Mouse (Mus musculus) midbrain, embryonic 16.5 days (tissue): ENCODE results near the gene Prkaca. TPM values are rescaled to one million over a fixed set of nuclear protein-coding genes. Genes with fewer than 3 reads are reported as not detected.

ENCODE experiments used
- ATAC-seq: fragments of 200-750 bp; cut with Nextera tagmentation; 2 replicates; pipeline ENCODE4 v1.8.0; 2017; ENCODE audit warnings: moderate TSS enrichment
- H3K27ac ChIP-seq: fragments of 300-500 bp; sonication (generic); 2 replicates; pipeline ENCODE4 v1.5.1; 2014; ENCODE audit warnings: mild to moderate bottlenecking, low read length, mixed read lengths
- H3K27me3 ChIP-seq: fragments of 300-500 bp; sonication (generic); 2 replicates; pipeline ENCODE4 v1.6.1; 2014; ENCODE audit warnings: low read depth, low read length, mixed read lengths; ENCODE audit not compliant: control insufficient read depth, insufficient read depth
- H3K36me3 ChIP-seq: fragments of 300-500 bp; sonication (generic); 2 replicates; pipeline ENCODE4 v1.6.1; 2014; ENCODE audit warnings: mild to moderate bottlenecking, low read length, moderate library complexity, mixed read lengths; ENCODE audit not compliant: control insufficient read depth, insufficient read depth
- H3K4me1 ChIP-seq: fragments of 300-500 bp; sonication (generic); 2 replicates; pipeline ENCODE4 v1.6.1; 2014; ENCODE audit warnings: mild to moderate bottlenecking, low read length, mixed read lengths; ENCODE audit not compliant: control insufficient read depth, insufficient read depth
- H3K4me2 ChIP-seq: fragments of 300-500 bp; sonication (generic); 2 replicates; pipeline ENCODE4 v1.6.1; 2014; ENCODE audit warnings: mild to moderate bottlenecking, low read length, mixed read lengths
- H3K4me3 ChIP-seq: fragments of 300-500 bp; sonication (generic); 2 replicates; pipeline ENCODE4 v1.5.1; 2014; ENCODE audit warnings: low read depth, mild to moderate bottlenecking, low read length, moderate library complexity, mixed read lengths
- H3K9ac ChIP-seq: fragments of 300-500 bp; sonication (generic); 2 replicates; pipeline ENCODE4 v1.6.1; 2014; ENCODE audit warnings: low read depth, low read length, mixed read lengths
- H3K9me3 ChIP-seq: fragments of 300-500 bp; sonication (generic); replicated peaks from 2 replicates; pipeline ENCODE4 v1.6.1; 2014; ENCODE audit warnings: mild to moderate bottlenecking, low read length, mixed read lengths; ENCODE audit not compliant: control insufficient read depth, poor library complexity, severe bottlenecking
- WGBS: fragments of 180-500 bp; shearing (Covaris S2); extraction: QIAGEN DNeasy Blood & Tissue Kit; methylation state at CpG from one replicate; pipeline ENCODE4 v1.1.7; 2014; 5-methylcytosine and 5-hydroxymethylcytosine counted together
- polyA plus RNA-seq: library from polyadenylated mRNA; unstranded; fragments of >200 nt; fragmentation: Nextera tagmentation; extraction: Ambion mirVana; gene quantifications from 2 replicates; pipeline ENCODE4 v1.2.1, GENCODE M21; 2015

The Prkaca gene
- polyA plus RNA-seq, 1 experiment from 2014 or later, result 231 TPM

GRCm38 (mm10) chr8:83997511-83998141 is 24.8 kb downstream of the Prkaca start, which contains the start of gene Samd1:
Gene Samd1, plus strand, starts transcription at chr8:83997672.
- peaks cover 12% of the 10 kb centered on the region; the same call in 1 of the 2 replicates for H3K27me3 ChIP-seq
- H3K27ac ChIP-seq, result peak within 1 kb of the TSS; percentile 91
- peak within 1 kb of the TSS; percentile 89 for H3K4me2 ChIP-seq
- peaks cover 16% of the 10 kb centered on the region for H3K4me1 ChIP-seq
- 0 out of 2 replicates have a peak, but pooled peaks have one; percentile 7 for ATAC-seq
- peak within 1 kb of the TSS; percentile 77 for H3K4me3 ChIP-seq
- WGBS, result 0% methylated on average over 39 of the region's 112 CpGs
- no peaks in the 10 kb centered on the region for H3K9me3 ChIP-seq
- H3K9ac ChIP-seq, result peak within 1 kb of the TSS; percentile 80
- H3K36me3 ChIP-seq, result 0 out of 2 replicates have a peak, but pooled peaks cover 3% of the 10 kb centered on the region

GRCm38 (mm10) chr8:83998231-83999056 is 25.7 kb downstream of the Prkaca start:
- Histone ChIP-seq H3K4me2 (peak overlapping the region; percentile 89), H3K4me3 (peak overlapping the region; percentile 77), H3K36me3 (0 out of 2 replicates have a peak, but pooled peaks cover 3% of the 10 kb centered on the region), H3K4me1 (peaks cover 19% of the 10 kb centered on the region), H3K27ac (peak overlapping the region; percentile 79), H3K9me3 (no peaks in the 10 kb centered on the region), H3K9ac (peak overlapping the region; percentile 80), H3K27me3 (peaks cover 12% of the 10 kb centered on the region; the same call in 1 of the 2 replicates)
- ATAC-seq, result peak; percentile 8; the same call in 1 of the 2 replicates
- WGBS, result 1% methylated on average over 57 of the region's 92 CpGs

DNA sequence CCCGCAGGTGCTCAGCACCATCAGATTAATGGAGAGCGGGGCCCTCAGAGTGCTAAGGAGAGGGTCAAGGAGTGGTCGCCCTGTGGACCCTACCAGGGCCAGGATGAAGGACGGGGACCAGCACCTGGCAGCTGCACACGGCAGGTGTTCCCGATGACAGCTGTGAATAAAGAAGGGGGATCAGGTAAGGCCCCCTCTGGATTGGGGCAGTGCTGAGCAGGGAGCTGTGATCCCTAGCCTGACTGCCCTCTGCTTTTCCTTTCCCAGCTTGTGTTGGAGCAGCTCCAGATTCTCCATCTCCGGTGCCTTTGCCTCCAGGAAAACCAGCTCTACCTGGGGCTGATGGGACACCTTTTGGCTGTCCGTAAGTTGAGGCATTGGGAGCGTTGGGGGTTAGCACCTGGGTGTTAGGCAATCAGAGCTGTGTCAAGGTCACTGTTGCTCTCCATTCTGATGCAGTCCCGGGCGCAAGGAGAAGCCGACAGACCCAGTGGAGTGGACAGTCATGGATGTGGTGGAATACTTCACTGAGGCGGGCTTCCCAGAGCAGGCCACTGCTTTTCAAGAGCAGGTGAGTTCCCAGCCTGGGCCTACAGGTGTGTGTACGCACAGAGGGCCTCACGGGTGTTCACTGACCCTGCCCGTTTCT is 26.4 kb downstream of the Prkaca start:
- peak overlapping the region; percentile 46; the same call in 1 of the 2 replicates for H3K9ac ChIP-seq
- no peaks in the 10 kb centered on the region for H3K9me3 ChIP-seq
- 0 out of 2 replicates have a peak, but pooled peaks cover 3% of the 10 kb centered on the region for H3K36me3 ChIP-seq
- peak overlapping the region; percentile 89 for H3K4me2 ChIP-seq
- H3K27ac ChIP-seq, result no peak overlapping the region
- no peak for ATAC-seq
- peak overlapping the region; percentile 77 for H3K4me3 ChIP-seq
- H3K4me1 ChIP-seq, result peaks cover 19% of the 10 kb centered on the region
- peaks cover 12% of the 10 kb centered on the region; the same call in 1 of the 2 replicates for H3K27me3 ChIP-seq
- WGBS, result 68% methylated on average over 16 of the region's 16 CpGs

GRCm38 (mm10) chr8:83999825-84000224 is 27.0 kb downstream of the Prkaca start:
- ATAC-seq, result no peak
- Histone ChIP-seq H3K4me1 (peaks cover 19% of the 10 kb centered on the region), H3K4me2 (no peak overlapping the region), H3K27me3 (peaks cover 12% of the 10 kb centered on the region; the same call in 1 of the 2 replicates), H3K4me3 (no peak overlapping the region), H3K9ac (no peak overlapping the region), H3K27ac (no peak overlapping the region), H3K36me3 (0 out of 2 replicates have a peak, but pooled peaks cover 3% of the 10 kb centered on the region), H3K9me3 (no peaks in the 10 kb centered on the region)
- 96% methylated on average over 2 of the region's 2 CpGs for WGBS

GRCm38 (mm10) chr8:84001281-84002000 is 28.6 kb downstream of the Prkaca start, which contains the start of gene 1700067K01Rik:
Gene 1700067K01Rik, plus strand, starts transcription at chr8:84001502.
- H3K4me2 ChIP-seq, result peak within 1 kb of the TSS; percentile 16; the same call in 1 of the 2 replicates
- H3K36me3 ChIP-seq, result 0 out of 2 replicates have a peak, but pooled peaks cover 3% of the 10 kb centered on the region
- no peak for ATAC-seq
- peaks cover 12% of the 10 kb centered on the region; the same call in 1 of the 2 replicates for H3K27me3 ChIP-seq
- H3K9ac ChIP-seq, result peak within 1 kb of the TSS; percentile 41
- peaks cover 16% of the 10 kb centered on the region for H3K4me1 ChIP-seq
- 20% methylated on average over 60 of the region's 61 CpGs for WGBS
- H3K4me3 ChIP-seq, result no peak within 1 kb of the TSS
- no peaks in the 10 kb centered on the region for H3K9me3 ChIP-seq
- no peak within 1 kb of the TSS for H3K27ac ChIP-seq

DNA sequence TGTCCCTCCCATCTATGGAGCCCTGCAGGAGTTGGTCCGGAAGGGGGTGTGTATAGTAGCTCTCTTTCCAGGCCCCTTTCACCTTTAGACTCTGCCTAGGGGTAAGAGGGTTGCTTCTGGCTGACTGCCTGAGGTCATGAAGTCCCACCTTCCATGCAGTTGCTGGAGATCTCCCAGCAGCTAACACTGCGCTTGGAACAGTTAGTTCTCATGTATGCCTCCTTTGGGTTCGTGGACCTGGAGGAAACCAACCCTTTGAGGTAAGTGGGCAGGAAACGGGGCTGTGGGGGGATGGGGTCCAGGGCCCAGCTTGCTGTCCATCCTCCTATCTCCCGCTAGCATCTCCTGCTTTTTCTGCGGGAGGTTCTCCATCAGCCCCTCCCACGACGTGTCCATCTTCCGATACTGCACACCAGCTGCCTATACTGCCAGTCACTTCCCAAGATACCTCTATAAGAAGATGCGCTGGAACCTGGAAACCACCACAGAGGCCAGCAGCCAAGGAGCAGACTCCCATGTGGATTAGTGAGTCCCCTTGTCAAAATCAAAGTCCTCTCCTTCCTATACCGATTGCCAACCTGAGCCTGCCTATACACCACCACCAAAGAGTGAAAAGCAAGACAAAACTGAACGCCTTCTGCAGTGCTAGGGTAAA is 30.3 kb downstream of the Prkaca start:
- Histone ChIP-seq H3K9ac (0 out of 2 replicates have a peak overlapping the region, but pooled peaks have one; percentile 6), H3K9me3 (no peaks in the 10 kb centered on the region), H3K4me1 (peaks cover 15% of the 10 kb centered on the region), H3K27me3 (peaks cover 12% of the 10 kb centered on the region; the same call in 1 of the 2 replicates), H3K4me2 (no peak overlapping the region), H3K4me3 (no peak overlapping the region), H3K27ac (no peak overlapping the region), H3K36me3 (0 out of 2 replicates have a peak, but pooled peaks cover 3% of the 10 kb centered on the region)
- WGBS, result 47% methylated on average over 12 of the region's 12 CpGs
- ATAC-seq, result no peak

DNA sequence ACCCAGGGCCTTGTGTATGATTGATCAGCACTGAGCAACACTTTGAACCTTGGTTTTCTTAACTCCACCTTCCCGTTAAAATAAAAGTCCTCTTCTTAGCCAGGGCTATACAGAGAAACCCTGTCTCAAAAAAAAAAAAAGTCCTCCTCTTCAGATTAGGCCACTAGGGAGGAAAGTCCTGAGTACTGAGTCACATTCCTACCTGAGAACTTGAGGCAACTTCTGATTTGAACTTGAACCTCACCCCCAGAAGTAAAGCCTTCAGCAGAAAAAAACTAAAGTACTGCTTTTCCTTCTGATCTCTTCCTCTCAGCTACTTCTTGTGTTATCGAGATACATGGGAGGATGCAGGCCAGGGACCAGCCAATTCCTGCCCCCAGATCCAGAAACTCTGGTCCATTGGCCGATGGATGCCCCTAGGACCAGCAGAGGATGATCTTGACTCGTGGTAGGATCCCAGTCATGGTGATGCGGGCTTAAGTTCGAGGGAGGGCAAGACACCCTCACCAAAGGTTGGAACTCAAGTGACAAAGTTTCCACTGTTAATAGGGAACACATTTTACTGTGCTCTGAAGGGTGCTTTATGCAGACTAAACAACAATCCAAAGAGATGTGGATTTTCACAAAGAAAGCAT is 30.9 kb downstream of the Prkaca start:
- Histone ChIP-seq H3K27me3 (peaks cover 12% of the 10 kb centered on the region; the same call in 1 of the 2 replicates), H3K4me2 (peak overlapping the region; percentile 97), H3K4me1 (peaks cover 13% of the 10 kb centered on the region), H3K36me3 (0 out of 2 replicates have a peak, but pooled peaks cover 3% of the 10 kb centered on the region), H3K4me3 (peak overlapping the region; percentile 64), H3K27ac (no peak overlapping the region), H3K9ac (peak overlapping the region; percentile 87; the same call in 1 of the 2 replicates), H3K9me3 (no peaks in the 10 kb centered on the region)
- 73% methylated on average over 6 of the region's 6 CpGs for WGBS
- ATAC-seq, result no peak
